Mouse (Mus musculus) C2C12 (cell line): ENCODE measurements around the gene Allc. TPM values are rescaled to one million over a fixed set of nuclear protein-coding genes. Genes with fewer than 3 reads are reported as not detected.

ENCODE experiments used
- H3K27me3 ChIP-seq: one replicate; pipeline ENCODE4 v1.6.1; 2011; ENCODE audit not compliant: control insufficient read depth, insufficient read depth, insufficient read length
- H3K36me3 ChIP-seq: one replicate; pipeline ENCODE4 v1.6.1; 2011; ENCODE audit not compliant: control insufficient read depth, insufficient read depth
- H3K4me3 ChIP-seq: one replicate; pipeline ENCODE4 v1.5.1; 2011; ENCODE audit warnings: mild to moderate bottlenecking, control low read depth; ENCODE audit not compliant: poor library complexity, insufficient read depth, severe bottlenecking
- H3K79me2 ChIP-seq: one replicate; pipeline ENCODE4 v1.6.1; 2011; ENCODE audit not compliant: control insufficient read depth, insufficient read depth
- H3K79me3 ChIP-seq: one replicate; pipeline ENCODE4 v1.6.1; 2011; ENCODE audit warnings: low read depth, control low read depth
- H3ac ChIP-seq: one replicate; pipeline ENCODE3; 2011; ENCODE audit warnings: low read depth; ENCODE audit not compliant: control insufficient read depth, insufficient read length
- CEBPB ChIP-seq: IDR thresholded peaks from one replicate; pipeline ENCODE4 v1.6.1; 2011; ENCODE audit warnings: low read depth, mild to moderate bottlenecking, control low read depth, moderate library complexity
- CTCF ChIP-seq: IDR thresholded peaks from one replicate; pipeline ENCODE4 v1.5.1; 2011; ENCODE audit not compliant: control insufficient read depth, insufficient read depth, insufficient read length
- FOSL1 ChIP-seq: IDR thresholded peaks from one replicate; pipeline ENCODE4 v1.8.0; 2011; ENCODE audit warnings: mild to moderate bottlenecking, low read length; ENCODE audit not compliant: poor library complexity, insufficient read depth, severe bottlenecking
- MAX ChIP-seq: IDR thresholded peaks from one replicate; pipeline ENCODE4 v1.6.1; 2011; ENCODE audit warnings: mild to moderate bottlenecking, control low read depth
- MYOD1 ChIP-seq: IDR thresholded peaks from one replicate; pipeline ENCODE4 v1.6.1; 2011; ENCODE audit warnings: low read depth; ENCODE audit not compliant: control insufficient read depth, insufficient read length
- MYOG ChIP-seq: IDR thresholded peaks from one replicate; pipeline ENCODE4 v1.6.1; 2011; ENCODE audit not compliant: control insufficient read depth, insufficient read length; ENCODE audit errors: extremely low read depth
- USF1 ChIP-seq: IDR thresholded peaks from one replicate; pipeline ENCODE4 v1.6.1; 2011; ENCODE audit warnings: low read depth, mild to moderate bottlenecking, control low read depth, moderate library complexity
- long read RNA-seq, 2 experiments: library from polyadenylated mRNA; unstranded; transcript quantifications; one replicate each; pipeline ENCODE4 v2.0.0; 2019 to 2020
- polyA plus RNA-seq: library from polyadenylated mRNA; unstranded; fragments of >200 nt; fragmentation: generic; extraction: Trizol; gene quantifications from one replicate; pipeline ENCODE4 v1.2.1, GENCODE M21; 2012; ENCODE audit warnings: missing spikeins

Allc gene
- polyA plus RNA-seq = not detected
- long read RNA-seq, experiment 1 = 0 reads
- long read RNA-seq, experiment 2 = 0 reads

- no peak within 1 kb of the TSS for H3ac ChIP-seq
- H3K4me3 ChIP-seq = no peak within 1 kb of the TSS
- TF ChIP-seq MYOG (no peak), MYOD1 (no peak), CEBPB (no peak), FOSL1 (no peak), MAX (no peak), USF1 (no peak), CTCF (no peak)
- no peaks in the 10 kb centered on the region for H3K36me3 ChIP-seq
- H3K79me3 ChIP-seq = no peaks in the 10 kb centered on the region
- H3K79me2 ChIP-seq = no peaks in the 10 kb centered on the region
- no peaks in the 10 kb centered on the region for H3K27me3 ChIP-seq
These were observed at the start of gene Allc for GRCm38 (mm10) chr12:28582423-28582822. Gene Allc (minus strand): TSS chr12:28582523.

GRCm38 (mm10) chr12:28628436-28628835 lies 46.1 kb upstream of the Allc start:
- H3K79me3 ChIP-seq = peaks cover 16% of the 10 kb centered on the region
- H3K27me3 ChIP-seq = no peaks in the 10 kb centered on the region
- H3K4me3 ChIP-seq = no peak overlapping the region
- no peak for TF ChIP-seq MAX
- no peak for TF ChIP-seq CEBPB
- no peak for TF ChIP-seq MYOG
- H3ac ChIP-seq = no peak overlapping the region
- peaks cover 32% of the 10 kb centered on the region for H3K79me2 ChIP-seq
- H3K36me3 ChIP-seq = peaks cover 43% of the 10 kb centered on the region

GRCm38 (mm10) chr12:28627092-28627491 lies 44.8 kb upstream of the Allc start:
- H3K79me3 ChIP-seq = peaks cover 3% of the 10 kb centered on the region
- H3K79me2 ChIP-seq = peaks cover 19% of the 10 kb centered on the region
- H3K27me3 ChIP-seq = no peaks in the 10 kb centered on the region
- TF ChIP-seq CEBPB = no peak
- no peak for TF ChIP-seq CTCF
- TF ChIP-seq MAX = no peak
- no peak for TF ChIP-seq MYOD1
- no peak for TF ChIP-seq USF1
- no peak for TF ChIP-seq FOSL1
- no peak for TF ChIP-seq MYOG
- no peak overlapping the region for H3ac ChIP-seq
- H3K4me3 ChIP-seq = no peak overlapping the region
- H3K36me3 ChIP-seq = peaks cover 29% of the 10 kb centered on the region

GRCm38 (mm10) chr12:28625407-28625806 lies 43.1 kb upstream of the Allc start:
- H3K79me3 ChIP-seq = no peaks in the 10 kb centered on the region
- no peak overlapping the region for H3ac ChIP-seq
- H3K27me3 ChIP-seq = peaks cover under 1% of the 10 kb centered on the region
- no peak overlapping the region for H3K4me3 ChIP-seq
- peaks cover 13% of the 10 kb centered on the region for H3K36me3 ChIP-seq
- no peak for TF ChIP-seq MYOD1
- no peak for TF ChIP-seq FOSL1
- no peak for TF ChIP-seq CTCF
- no peak for TF ChIP-seq CEBPB
- peaks cover 2% of the 10 kb centered on the region for H3K79me2 ChIP-seq

GRCm38 (mm10) chr12:28624251-28624650 lies 41.9 kb upstream of the Allc start:
- Histone ChIP-seq H3K27me3 (peaks cover 12% of the 10 kb centered on the region), H3K4me3 (no peak overlapping the region), H3ac (no peak overlapping the region), H3K36me3 (peaks cover 1% of the 10 kb centered on the region), H3K79me3 (no peaks in the 10 kb centered on the region), H3K79me2 (no peaks in the 10 kb centered on the region)
- TF ChIP-seq FOSL1 = no peak
- no peak for TF ChIP-seq CTCF

GRCm38 (mm10) chr12:28623195-28623594 lies 40.9 kb upstream of the Allc start, which contains the start of gene Colec11:
Gene Colec11 (minus strand): TSS chr12:28623377.
- Histone ChIP-seq H3K79me2 (no peaks in the 10 kb centered on the region), H3ac (no peak within 1 kb of the TSS), H3K27me3 (peaks cover 13% of the 10 kb centered on the region), H3K79me3 (no peaks in the 10 kb centered on the region), H3K4me3 (no peak within 1 kb of the TSS), H3K36me3 (no peaks in the 10 kb centered on the region)
- TF ChIP-seq USF1 = no peak
- no peak for TF ChIP-seq MYOD1
- TF ChIP-seq MAX = no peak
- no peak for TF ChIP-seq MYOG
- no peak for TF ChIP-seq CEBPB
- TF ChIP-seq FOSL1 = no peak
- TF ChIP-seq CTCF = no peak
